9 mouse cellular contexts compared by ENCODE assay signal in the genomic region with DNA sequence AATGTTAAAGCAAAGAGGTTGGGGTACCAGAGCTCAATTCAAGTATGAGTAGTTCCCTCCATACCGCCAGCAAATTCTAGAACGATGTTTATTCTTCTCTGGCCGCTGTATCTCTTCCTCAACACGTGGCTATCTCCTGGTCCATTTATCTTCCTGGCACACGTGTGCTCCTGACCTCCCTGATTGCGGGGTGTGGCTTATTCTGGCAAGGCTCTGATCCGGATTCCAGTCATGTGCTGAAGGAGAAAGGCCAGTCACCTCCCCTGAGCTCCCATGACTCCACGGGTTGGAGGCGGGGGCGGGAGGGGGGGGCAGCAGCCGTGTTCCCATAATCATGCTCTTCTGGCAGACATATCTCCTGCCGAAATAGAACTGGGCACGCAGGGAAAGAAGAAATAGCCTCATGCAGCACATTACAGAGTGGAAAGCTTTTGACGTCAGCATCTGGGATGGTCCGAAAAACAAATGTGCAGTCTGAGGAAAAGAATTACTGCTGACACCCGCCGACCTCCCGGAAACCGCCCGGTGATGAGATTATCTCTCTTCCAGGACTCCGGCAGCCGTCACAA.
DNase-seq lines count a peak whose midpoint lies in the region.
"Had no signal": no experiment of that assay in that cellular context is flagged by ENCODE, and none has a peak within 500 bp of the region (broad histone marks: within the 10 kb centered on the region; RNA-seq: fewer than 3 reads in every experiment).

No protein-coding gene starts in this region.

- intact Hi-C loops in heart, postnatal 14 days (cut with DNase I): loop anchor here (5.0 kb wide), 1 partner anchor 414 kb away; no protein-coding TSS in a partner anchor

- DNase-seq in kidney, adult 9 months: peak; percentile 10
- no peak for DNase-seq in kidney, adult 8-10 months
- DNase-seq in heart, adult 18-20 months: peak; percentile 59 to 75
- peak; percentile 6 to 20 for DNase-seq in heart, postnatal 14 days
- peak; percentile 12 for DNase-seq in skeletal muscle tissue, adult 2 months (ENCODE audit: low read depth, low spot score)
- DNase-seq in testis, postnatal 10 days (ENCODE audit: low spot score): no peak
- DNase-seq in right cerebral cortex, adult 18-20 months: no peak
- no peak for DNase-seq in layer of hippocampus, postnatal 10 days (ENCODE audit: low spot score in 2 of 2)
- DNase-seq: kidney, postnatal 25 days had no signal

Comparison
In these comparisons a context has a peak if more than half of its experiments do, and no peak if none do; other contexts are left out.
1. DNase-seq: peak in kidney, adult 9 months (single experiment), heart, adult 18-20 months (2 of 2), heart, postnatal 14 days (2 of 2) and skeletal muscle tissue, adult 2 months (single experiment); none in kidney, adult 8-10 months (0 of 2), testis, postnatal 10 days (single experiment), right cerebral cortex, adult 18-20 months (single experiment) and layer of hippocampus, postnatal 10 days (0 of 2).